Mouse (Mus musculus) T-helper 17 cell (primary cell): ENCODE measurements around the gene Twf2.

Source experiments
- in situ Hi-C, 2 experiments: fragments of 300-600 bp; cut with MboI, MseI; formaldehyde crosslinking; loops; 1 replicate in 1 of 2; 2 replicates in 1 of 2; pipeline ENCODE4 v1.15.1; 2025; ENCODE audit warnings: high pct_unique_total_duplicates in 2 of 2

Twf2 gene

DNA sequence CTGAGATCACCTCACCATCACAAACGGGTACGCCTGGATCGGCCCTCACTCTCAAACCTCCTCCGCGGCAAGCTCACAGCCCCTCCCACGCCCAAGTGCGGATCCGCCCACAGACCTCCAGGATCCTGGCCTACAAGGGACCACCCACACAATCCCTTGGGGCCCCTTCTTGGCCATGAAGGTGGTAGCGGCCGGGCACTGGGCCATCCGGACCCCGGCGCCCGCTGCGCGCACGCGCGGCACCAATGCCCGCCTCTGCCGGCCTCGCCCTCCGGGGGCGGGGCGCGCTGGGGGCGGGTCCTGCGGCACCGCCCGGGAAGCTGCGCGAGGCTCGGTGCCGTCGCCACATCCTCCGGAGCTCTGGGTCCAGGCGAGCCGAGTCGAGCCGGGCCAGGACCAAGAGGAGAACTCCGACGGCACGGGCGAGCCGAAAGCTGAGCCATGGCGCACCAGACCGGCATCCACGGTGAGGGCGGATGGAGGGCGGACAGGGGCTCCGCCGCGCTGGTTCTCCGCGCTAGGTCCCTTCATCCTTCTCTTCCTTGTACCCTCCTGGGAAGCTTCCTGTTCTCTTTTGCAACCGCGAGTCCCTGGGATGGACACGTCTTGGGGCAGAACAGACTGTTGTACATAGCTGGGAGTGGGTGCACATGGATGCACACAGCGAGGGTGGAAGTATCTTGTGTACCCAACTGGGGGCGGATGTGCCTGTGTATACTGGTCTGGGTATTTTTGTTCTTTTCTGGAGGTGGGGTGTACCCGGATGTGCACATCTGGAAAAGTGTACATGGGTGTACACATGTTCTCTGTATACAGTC, at the start of gene Twf2:
Gene Twf2 (plus strand): TSS at position 290 of the 818 bp plus-strand sequence.
- in situ Hi-C loops, result loop anchor here in 1 of 2 experiments (10.0 kb wide), 1 partner anchor 1682 kb away; the partner anchor contains the start of gene Mon1a

DNA sequence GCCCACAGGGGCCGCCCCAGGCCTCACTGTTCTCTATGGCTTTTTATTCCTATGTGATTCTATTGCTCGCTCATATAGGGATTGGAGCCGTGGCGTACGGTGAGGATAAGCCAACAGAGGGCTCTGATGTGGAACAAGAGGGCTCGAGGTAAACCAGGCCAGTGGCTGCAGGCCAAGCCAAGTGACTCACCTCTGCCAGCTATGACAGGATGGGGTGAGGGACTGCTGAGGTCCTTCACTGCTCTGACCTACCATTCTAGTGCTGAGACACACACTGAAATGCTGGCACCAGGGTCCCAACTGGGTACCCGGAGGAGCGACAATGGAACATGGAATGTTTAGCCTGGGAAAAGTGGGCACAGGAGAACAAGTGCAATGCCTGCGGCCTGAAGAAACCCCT, 48.8 kb upstream of the Twf2 start:
- in situ Hi-C loops, result loop anchor here in 1 of 2 experiments (10.0 kb wide), 2 partner anchors 1099 to 1879 kb away; partner anchors contain the start of gene Mrpl3

DNA sequence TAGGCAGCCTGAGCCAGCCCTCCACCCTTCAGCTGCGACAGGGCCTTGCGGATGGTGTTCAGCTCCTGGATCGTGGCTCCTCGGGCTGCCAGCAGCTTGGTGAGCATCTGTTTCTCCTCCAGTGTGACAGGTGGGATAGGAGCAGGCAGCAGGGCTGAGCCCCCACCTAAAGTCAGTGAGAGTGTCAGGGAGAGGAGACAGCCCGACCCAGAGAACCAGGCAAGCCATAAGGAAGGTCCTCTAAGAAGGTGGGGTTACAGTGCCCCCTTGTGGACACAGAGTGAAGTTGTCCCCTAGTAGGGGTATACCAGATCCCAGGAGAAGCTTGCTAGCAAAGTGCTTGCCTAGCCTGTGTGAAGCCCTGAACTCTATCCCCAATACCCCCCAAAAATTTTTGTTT, 46.5 kb upstream of the Twf2 start:
- in situ Hi-C loops, result loop anchor here in 1 of 2 experiments (10.0 kb wide), 2 partner anchors 1102 to 1882 kb away; partner anchors contain the start of gene Mrpl3

DNA sequence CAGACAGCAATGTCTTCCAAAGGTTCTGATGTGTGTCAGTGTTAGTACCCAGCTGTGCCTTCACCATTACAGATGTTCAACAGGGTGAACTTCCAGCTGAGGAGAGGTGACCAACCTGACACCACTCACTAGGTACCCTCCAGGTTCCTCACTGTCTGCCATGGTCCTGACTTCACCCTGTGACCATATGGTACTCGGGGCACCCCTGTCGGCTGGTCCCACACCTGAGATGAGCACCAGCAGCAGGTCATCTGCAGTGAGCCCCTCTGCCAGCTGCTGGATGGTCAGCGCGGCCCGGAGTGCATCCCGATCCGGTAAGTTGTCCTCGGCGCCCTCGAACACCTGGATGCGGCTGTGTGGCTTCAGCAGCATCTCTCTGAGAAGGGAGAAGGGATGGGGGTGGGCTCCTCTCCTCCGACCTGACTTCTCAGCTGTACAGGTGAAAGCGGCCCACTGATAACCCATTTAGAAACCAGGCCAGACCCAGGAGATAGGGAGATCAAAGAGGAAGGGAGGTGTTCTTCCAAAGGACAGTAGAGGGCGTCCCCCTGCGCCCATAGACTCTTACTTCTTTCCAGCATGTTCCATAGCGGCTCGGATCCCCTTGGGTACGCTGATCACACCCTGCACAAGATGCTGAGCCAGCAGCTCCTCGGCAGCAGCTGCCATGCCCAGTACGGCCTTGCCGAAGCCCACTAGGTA, 45.8 kb upstream of the Twf2 start:
- in situ Hi-C loops, result loop anchor here in 1 of 2 experiments (10.0 kb wide), 2 partner anchors 1102 to 1882 kb away; partner anchors contain the start of gene Mrpl3

DNA sequence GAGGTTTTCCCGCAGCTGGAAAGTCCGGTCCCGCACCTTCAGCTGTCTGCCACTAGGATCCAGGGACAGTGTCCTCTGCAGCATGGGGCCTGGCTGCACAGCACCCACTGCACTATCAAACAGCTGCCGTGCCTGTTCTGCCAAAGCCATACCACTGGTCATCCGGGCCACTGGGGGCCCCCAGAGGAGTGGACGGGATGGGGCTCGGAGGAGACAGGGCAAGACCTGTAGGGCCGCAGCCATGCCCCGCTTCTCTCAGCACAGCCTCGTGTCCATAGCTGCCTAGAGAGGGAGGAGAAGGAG, 45.3 kb upstream of the Twf2 start:
- in situ Hi-C loops, result loop anchor here in 1 of 2 experiments (10.0 kb wide), 2 partner anchors 1103 to 1883 kb away; partner anchors contain the start of gene Mrpl3

DNA sequence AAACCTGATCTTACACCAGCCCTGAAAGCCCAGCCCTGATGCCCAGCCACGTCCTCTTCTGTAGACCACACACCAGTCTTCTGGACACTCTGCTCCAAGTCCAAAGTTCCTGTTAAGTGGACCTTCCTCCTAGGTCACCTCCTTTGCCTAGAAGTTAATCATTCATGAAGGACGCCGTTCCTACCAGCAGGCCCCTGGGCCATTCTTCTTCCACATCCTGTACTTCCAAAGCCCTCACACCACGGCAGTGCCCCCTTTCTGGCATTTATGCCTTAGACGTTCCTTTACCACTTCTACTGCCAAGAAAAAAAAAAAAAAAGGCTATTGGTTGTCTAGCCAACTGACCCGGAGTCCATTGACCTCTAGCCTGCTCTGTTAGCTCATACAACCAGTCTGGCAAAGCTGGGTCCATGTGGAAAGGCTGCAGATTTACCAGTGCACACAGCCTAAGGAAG, 44.8 kb upstream of the Twf2 start, which contains the start of gene Glyctk:
Gene Glyctk (minus strand): TSS at position 102 of the 455 bp plus-strand sequence.
- in situ Hi-C loops, result loop anchor here in 1 of 2 experiments (10.0 kb wide), 2 partner anchors 1103 to 1883 kb away; partner anchors contain the start of gene Mrpl3

DNA sequence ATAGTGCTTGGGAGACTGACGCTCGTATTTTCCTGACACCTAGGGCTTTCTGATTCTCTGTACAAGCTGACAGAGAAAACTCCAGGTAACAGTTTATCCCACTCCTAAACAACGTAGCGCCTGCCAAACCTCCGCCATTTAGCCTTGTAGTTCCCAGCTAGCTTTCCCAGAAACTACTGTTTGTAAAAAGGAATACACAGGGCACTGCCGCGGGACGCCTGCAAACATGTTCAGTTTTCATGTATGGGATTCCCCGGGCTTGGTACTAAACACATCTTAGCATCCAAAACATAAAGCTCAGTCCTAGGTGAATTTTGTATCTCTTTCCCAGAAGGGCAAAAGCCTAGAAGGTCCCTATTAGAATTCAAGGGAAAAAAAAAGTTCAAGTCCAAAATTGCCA, 43.7 kb upstream of the Twf2 start:
- in situ Hi-C loops, result loop anchor here in 1 of 2 experiments (10.0 kb wide), 2 partner anchors 1104 to 1884 kb away; partner anchors contain the start of gene Mrpl3

DNA sequence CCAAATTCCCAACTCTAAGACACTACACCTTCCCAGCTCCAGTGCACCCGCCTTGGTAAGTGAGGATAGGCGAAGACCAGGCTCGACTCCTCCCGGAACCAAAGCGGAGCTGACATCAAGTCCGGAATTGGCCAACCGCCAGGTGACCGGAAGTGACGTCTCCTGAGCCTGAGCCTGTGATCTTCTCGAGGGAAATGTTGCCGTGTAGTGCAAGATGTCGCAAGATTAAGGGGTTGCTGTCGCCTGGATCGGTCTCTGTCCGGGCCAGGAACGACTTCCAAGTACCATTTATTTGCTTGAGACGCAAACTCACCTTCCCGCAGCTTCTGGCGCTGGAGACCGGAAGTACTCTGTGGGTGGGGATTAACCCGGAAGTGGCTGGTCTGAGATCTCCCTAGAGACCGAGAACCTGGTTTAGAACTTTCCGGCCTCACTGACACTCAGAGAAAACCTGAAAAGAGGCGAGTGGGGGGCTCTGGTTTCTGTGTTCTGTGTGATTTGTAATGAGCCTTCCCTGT, 43.1 kb upstream of the Twf2 start:
- in situ Hi-C loops, result loop anchor here in 1 of 2 experiments (10.0 kb wide), 2 partner anchors 1105 to 1885 kb away; partner anchors contain the start of gene Mrpl3

DNA sequence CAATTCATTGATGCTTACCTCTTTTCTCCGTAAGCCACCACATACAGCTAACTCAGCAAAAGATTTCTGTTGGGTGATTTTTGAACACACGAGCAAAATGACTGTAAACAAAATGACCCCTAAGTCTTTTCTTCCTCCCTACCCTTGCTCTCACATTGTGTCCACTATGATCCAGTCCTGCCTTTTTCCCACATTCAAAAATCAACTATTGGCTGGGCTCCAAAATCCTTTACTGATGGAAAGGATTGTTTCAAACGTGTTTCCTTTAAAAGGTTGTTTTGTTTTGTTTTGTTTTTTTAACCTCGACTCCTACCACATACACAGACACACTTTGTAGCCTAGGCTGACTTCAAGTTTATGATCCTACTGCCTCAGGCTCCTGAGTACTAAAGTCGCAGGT, 42.5 kb upstream of the Twf2 start:
- in situ Hi-C loops, result no loop called here

DNA sequence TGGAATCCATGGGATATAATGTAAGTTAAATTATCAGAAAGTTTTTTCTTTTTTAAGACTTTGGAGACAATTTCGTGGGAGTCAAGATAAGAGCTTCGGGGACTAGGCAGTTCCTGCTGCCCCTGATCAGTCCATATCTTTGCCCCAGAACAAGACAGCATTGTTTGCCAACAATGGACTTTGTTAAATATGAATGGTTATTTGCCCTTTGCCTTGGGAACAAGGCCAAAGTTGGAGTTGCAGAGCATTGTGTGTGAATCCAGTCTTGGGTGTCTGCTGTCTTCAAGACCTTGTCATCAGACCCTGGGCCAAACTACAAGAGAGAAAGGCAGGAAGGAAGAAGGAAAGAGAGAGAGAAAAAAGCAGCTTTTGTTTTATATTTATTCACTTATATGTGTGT, 36.2 kb upstream of the Twf2 start:
- in situ Hi-C loops, result loop anchor here in 1 of 2 experiments (5.0 kb wide), 1 partner anchor 41 kb away; no protein-coding TSS in a partner anchor

DNA sequence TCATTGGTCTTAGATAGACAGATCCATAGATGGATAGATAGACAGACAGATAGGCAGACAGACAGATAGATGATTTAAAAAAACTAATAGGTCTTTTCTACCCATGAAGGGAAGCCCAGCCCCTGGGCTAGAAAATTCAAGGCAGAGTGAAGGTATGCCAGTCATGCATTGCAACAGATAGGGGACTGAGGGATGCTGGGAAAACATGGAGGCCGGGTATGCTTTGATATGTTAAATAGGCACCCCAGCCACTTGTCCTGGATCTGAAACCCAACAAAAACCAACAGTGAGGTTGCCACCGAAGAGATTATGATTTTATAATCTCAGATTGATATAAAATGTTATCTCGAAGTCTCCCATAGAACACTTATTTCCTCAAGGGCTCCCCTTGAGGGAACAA, 35.7 kb upstream of the Twf2 start:
- in situ Hi-C loops, result loop anchor here in 1 of 2 experiments (5.0 kb wide), 1 partner anchor 40 kb away; no protein-coding TSS in a partner anchor

DNA sequence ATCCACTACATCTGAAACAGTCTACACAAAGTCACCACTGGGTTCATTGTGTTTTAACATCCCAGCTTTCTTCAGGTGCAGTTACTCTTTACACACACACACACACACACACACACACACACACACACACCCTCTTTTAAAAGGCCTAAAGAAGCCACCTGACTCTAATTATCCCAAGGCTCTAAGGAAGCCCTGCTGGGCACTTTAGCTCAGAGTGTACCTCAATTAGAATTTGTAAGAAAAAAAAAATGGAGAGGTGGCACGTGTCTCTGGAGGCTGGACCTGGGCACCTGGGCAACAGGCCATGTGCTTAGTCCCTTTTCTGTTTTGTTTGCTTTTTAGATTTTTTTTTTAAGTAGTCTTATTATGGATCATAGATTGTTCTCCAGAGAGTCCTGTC, 35.2 kb upstream of the Twf2 start:
- in situ Hi-C loops, result loop anchor here in 1 of 2 experiments (5.0 kb wide), 1 partner anchor 40 kb away; no protein-coding TSS in a partner anchor

DNA sequence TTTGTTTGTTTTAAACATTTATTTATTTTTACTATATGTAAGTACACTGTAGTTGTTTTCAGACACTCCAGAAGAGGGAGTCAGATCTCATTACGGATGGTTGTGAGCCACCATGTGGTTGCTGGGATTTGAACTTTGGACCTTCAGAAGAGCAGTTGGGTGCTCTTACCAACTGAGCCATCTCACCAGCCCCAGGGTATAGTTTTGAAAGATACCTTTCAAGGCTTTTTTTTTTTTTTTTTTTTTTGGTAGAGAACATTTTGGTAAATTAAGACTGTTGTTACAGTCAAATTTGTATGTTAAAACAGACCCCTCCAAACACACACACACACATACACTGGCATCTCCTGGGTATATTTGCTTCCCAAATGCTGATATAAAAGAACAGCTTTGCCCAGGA, 33.9 kb upstream of the Twf2 start:
- in situ Hi-C loops, result loop anchor here in 1 of 2 experiments (5.0 kb wide), 1 partner anchor 38 kb away; no protein-coding TSS in a partner anchor

DNA sequence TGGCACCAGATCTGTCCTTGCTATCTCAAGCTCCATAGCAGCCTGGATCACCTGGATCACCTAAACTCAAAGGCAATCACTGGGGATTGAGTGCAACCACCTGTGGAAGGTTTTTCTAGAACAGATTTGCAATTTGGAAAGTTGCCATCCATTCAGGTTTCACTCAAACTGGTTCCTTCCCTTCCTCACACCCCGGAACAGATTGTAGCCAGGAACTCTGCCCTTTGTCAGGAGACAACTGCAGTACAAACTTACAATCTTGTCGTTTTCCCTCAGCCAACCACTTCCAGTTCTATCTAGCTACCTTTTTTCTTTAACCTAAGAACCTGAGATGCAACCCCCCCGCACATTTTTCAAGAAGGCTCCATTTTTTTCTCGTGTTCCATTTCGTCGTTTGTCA, 33.0 kb upstream of the Twf2 start:
- in situ Hi-C loops, result loop anchor here (5.0 to 10.0 kb wide), 2 partner anchors 37 to 255 kb away; partner anchors contain the start of gene Rpl29 (in 1 of the 2)

DNA sequence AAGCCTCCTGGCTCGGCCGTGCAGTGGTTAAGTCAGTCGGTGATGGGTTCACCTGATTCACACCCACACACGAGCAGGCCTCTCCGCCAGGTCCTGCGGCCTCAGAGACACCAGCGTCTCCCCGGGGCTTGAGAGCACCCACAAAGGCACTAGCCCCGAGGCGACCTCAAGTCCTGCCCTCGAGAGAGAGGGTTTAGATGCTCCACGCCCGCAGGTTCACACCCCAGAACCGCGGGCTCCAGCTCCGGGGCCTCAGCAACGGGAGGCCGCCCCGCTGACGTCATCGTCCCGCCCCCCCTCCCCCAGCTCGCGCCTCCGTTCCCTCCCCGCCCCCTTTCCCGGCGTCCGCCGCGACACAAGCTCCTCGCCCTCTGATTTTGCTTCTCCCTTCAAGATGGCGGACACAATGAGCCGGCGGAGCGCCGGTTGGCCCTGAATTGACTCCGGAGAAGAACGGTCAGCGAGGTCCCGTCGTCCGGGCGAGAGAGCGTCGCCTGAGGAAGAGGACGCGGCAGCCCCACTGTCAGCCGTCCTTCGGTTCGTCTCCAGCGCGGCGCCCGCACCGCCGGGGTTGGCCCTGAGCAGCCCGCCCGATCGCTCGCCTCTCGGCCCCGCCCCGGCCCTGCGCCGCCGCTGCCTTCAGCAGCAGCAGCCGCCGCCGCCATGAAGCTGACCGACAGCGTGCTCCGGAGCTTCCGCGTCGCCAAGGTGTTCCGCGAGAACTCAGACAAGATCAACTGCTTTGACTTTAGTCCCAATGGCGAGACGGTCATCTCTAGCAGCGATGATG, 32.2 kb upstream of the Twf2 start, which contains the start of gene Wdr82:
Gene Wdr82 (plus strand): TSS at position 373 of the 790 bp plus-strand sequence.
- in situ Hi-C loops, result loop anchor here in 1 of 2 experiments (10.0 kb wide), 1 partner anchor 254 kb away; the partner anchor contains the start of gene Rpl29

DNA sequence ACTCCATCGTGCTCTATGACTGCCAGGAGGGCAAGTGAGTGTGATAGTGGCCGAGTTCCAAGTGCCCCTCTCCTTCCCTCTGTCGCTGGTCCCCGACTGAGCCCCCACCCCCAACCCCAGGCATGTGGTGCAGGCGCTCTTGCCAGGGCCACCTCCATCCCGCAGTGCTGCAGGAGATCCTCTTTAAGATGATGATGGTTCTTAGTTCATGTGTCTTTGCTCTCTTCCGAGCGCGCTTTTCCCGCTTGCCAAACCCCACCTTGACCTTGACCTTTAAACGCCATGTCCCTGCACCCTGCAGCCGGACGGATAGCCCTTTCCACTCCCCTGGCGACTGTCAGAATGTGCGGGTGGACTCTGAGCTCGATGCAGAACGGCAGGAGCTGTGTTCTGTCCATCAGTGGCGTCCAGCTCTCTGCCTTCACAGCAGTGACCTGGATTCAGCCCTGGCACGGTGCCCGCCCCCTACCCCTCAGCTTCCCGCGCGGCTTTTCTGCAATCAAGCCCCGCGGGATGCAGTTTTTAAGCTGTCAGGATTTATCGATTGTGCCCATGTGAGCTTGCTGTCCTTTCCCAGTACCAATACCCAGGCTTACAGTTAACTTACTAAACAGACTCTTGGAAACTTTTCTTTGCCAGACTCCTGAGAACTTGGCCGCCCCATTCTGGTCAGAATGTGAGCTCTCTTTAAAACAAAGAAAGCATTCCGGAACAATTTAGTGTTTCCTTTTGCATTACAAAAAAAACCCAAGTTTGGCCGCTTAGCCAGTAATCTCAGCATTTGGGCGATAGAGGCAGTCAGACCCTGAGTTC, 31.4 kb upstream of the Twf2 start:
- in situ Hi-C loops, result loop anchor here in 1 of 2 experiments (10.0 kb wide), 1 partner anchor 253 kb away; the partner anchor contains the start of gene Rpl29

DNA sequence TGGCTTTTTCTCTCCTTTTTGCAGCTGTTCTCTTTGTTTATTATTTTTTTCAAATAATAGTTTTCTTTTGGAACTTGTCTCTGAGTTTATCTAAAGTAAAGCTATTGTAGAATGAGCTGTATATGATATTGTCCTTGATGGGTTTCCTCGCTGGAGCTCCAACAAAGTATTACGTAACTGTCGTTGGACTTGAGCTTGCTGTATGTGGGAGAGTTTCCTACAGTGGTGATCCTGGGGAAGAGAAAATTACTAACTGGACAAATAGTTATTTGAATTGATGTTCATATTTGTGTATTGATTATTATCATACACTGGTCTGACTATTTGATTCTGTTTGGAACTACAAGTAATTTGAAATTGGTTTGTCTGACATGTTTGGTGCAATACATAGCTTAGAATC, 30.4 kb upstream of the Twf2 start:
- in situ Hi-C loops, result loop anchor here in 1 of 2 experiments (10.0 kb wide), 1 partner anchor 252 kb away; the partner anchor contains the start of gene Rpl29

DNA sequence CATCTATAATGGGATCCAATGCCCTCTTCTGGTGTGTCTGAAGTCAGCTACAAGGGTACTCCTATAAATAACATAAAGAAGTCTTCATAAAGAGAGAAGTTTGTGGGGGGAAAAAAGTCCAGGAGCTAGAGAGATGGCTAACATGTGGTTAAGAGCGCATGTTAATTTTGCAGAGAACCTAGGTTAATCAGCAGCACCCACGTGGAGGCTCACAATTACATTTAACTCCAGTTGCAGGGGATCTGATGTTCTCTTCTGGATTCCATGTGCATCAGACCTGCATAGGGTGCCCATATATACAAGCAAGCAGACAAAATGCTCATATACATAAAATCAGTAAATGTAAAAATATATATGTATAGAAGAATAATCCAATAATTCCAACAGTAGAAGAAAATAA, 29.5 kb upstream of the Twf2 start:
- in situ Hi-C loops, result loop anchor here in 1 of 2 experiments (10.0 kb wide), 1 partner anchor 251 kb away; the partner anchor contains the start of gene Rpl29
